Mouse (Mus musculus) heart, embryonic 13.5 days (tissue): ENCODE measurements at regions not wholly inside any gene's neighbourhood (a gene's known extent, or its start where the extent isn't known, plus 50 kb on each side); places are given as distances from the start of the nearest gene placed in this dataset.

ENCODE experiments used
- ATAC-seq: fragments of 200-750 bp; cut with Nextera tagmentation; 2 replicates; pipeline ENCODE4 v1.8.0; 2017; ENCODE audit warnings: moderate TSS enrichment; ENCODE audit not compliant: insufficient number of reproducible peaks, low FRiP score, low TSS enrichment; ENCODE audit errors: extremely low read depth
- H3K27ac ChIP-seq: fragments of 300-500 bp; sonication (generic); replicated peaks from 2 replicates; pipeline ENCODE4 v1.5.1; 2015; ENCODE audit warnings: moderate library complexity, mild to moderate bottlenecking, inconsistent platforms
- H3K27me3 ChIP-seq: fragments of 300-500 bp; sonication (generic); replicated peaks from 2 replicates; pipeline ENCODE4 v1.6.1; 2015; ENCODE audit warnings: mild to moderate bottlenecking, inconsistent platforms
- H3K36me3 ChIP-seq: fragments of 300-500 bp; sonication (generic); 2 replicates; pipeline ENCODE4 v1.6.1; 2015; ENCODE audit warnings: mild to moderate bottlenecking, inconsistent platforms
- H3K4me1 ChIP-seq: fragments of 300-500 bp; sonication (generic); 2 replicates; pipeline ENCODE4 v1.6.1; 2015; ENCODE audit warnings: inconsistent platforms
- H3K4me2 ChIP-seq: fragments of 300-500 bp; sonication (generic); 2 replicates; pipeline ENCODE4 v1.6.1; 2015; ENCODE audit warnings: inconsistent platforms, mild to moderate bottlenecking, moderate library complexity
- H3K4me3 ChIP-seq: fragments of 300-500 bp; sonication (generic); 2 replicates; pipeline ENCODE4 v1.5.1; 2015; ENCODE audit warnings: moderate library complexity, mild to moderate bottlenecking, inconsistent platforms
- H3K9ac ChIP-seq: fragments of 300-500 bp; sonication (generic); 2 replicates; pipeline ENCODE4 v1.6.1; 2015; ENCODE audit warnings: inconsistent platforms, mild to moderate bottlenecking, moderate library complexity
- H3K9me3 ChIP-seq: fragments of 300-500 bp; sonication (generic); 2 replicates; pipeline ENCODE4 v1.6.1; 2016; ENCODE audit warnings: inconsistent platforms
- WGBS: fragments of 180-500 bp; shearing (Covaris S2); methylation state at CpG from one replicate; pipeline ENCODE4 v1.1.7; 2015; ENCODE audit warnings: mixed read lengths; 5-methylcytosine and 5-hydroxymethylcytosine counted together

GRCm38 (mm10) chr6:93297975-93298374 is 354.7 kb upstream of the Adamts9 start:
- ATAC-seq = no peak
- Histone ChIP-seq H3K9me3 (no peaks in the 10 kb centered on the region), H3K4me3 (no peak overlapping the region), H3K9ac (no peak overlapping the region), H3K27ac (no peak overlapping the region), H3K36me3 (no peaks in the 10 kb centered on the region), H3K27me3 (no peaks in the 10 kb centered on the region), H3K4me2 (no peak overlapping the region), H3K4me1 (peaks cover 15% of the 10 kb centered on the region)
- WGBS = 36% methylated on average over 6 of the region's 6 CpGs

GRCm38 (mm10) chr6:93291711-93292110 is 348.4 kb upstream of the Adamts9 start:
- Histone ChIP-seq H3K36me3 (no peaks in the 10 kb centered on the region), H3K4me1 (no peaks in the 10 kb centered on the region), H3K9me3 (peaks cover 4% of the 10 kb centered on the region; the same call in 1 of the 2 replicates), H3K9ac (no peak overlapping the region), H3K4me3 (no peak overlapping the region), H3K27ac (no peak overlapping the region), H3K27me3 (no peaks in the 10 kb centered on the region), H3K4me2 (no peak overlapping the region)
- no peak for ATAC-seq
- 81% methylated on average over 1 of the region's 1 CpGs for WGBS

- Histone ChIP-seq H3K4me2 (no peak overlapping the region), H3K4me1 (no peaks in the 10 kb centered on the region), H3K4me3 (no peak overlapping the region), H3K9ac (no peak overlapping the region), H3K27ac (no peak overlapping the region), H3K9me3 (peaks cover 4% of the 10 kb centered on the region; the same call in 1 of the 2 replicates), H3K27me3 (no peaks in the 10 kb centered on the region), H3K36me3 (no peaks in the 10 kb centered on the region)
- WGBS = 64% methylated on average over 4 of the region's 4 CpGs
- no peak for ATAC-seq
Measured at GRCm38 (mm10) chr6:93288421-93288820, 345.1 kb upstream of the Adamts9 start.

GRCm38 (mm10) chr6:93285796-93286195 is 342.5 kb upstream of the Adamts9 start:
- WGBS = 87% methylated on average over 2 of the region's 2 CpGs
- Histone ChIP-seq H3K4me1 (no peaks in the 10 kb centered on the region), H3K4me3 (no peak overlapping the region), H3K27ac (no peak overlapping the region), H3K36me3 (no peaks in the 10 kb centered on the region), H3K4me2 (no peak overlapping the region), H3K9me3 (peaks cover under 1% of the 10 kb centered on the region; the same call in 1 of the 2 replicates), H3K9ac (no peak overlapping the region), H3K27me3 (no peaks in the 10 kb centered on the region)
- ATAC-seq = no peak

GRCm38 (mm10) chr6:93281530-93281929 is 338.2 kb upstream of the Adamts9 start:
- no peak for ATAC-seq
- Histone ChIP-seq H3K4me3 (no peak overlapping the region), H3K27ac (no peak overlapping the region), H3K4me2 (no peak overlapping the region), H3K4me1 (0 out of 2 replicates have a peak, but pooled peaks cover 4% of the 10 kb centered on the region), H3K36me3 (no peaks in the 10 kb centered on the region), H3K9me3 (no peaks in the 10 kb centered on the region), H3K27me3 (no peaks in the 10 kb centered on the region), H3K9ac (no peak overlapping the region)
- 81% methylated on average over 1 of the region's 1 CpGs for WGBS

- Histone ChIP-seq H3K36me3 (no peaks in the 10 kb centered on the region), H3K4me3 (no peak overlapping the region), H3K9me3 (no peaks in the 10 kb centered on the region), H3K4me1 (peaks cover 31% of the 10 kb centered on the region), H3K27ac (peak overlapping the region; percentile 71), H3K4me2 (no peak overlapping the region; the same call in 1 of the 2 replicates), H3K27me3 (no peaks in the 10 kb centered on the region), H3K9ac (no peak overlapping the region)
- 31% methylated on average over 12 of the region's 12 CpGs for WGBS
- ATAC-seq = no peak
Measured at GRCm38 (mm10) chr6:93273917-93274513, 330.7 kb upstream of the Adamts9 start.

GRCm38 (mm10) chr6:93272206-93272605 is 328.9 kb upstream of the Adamts9 start:
- Histone ChIP-seq H3K4me2 (0 out of 2 replicates have a peak overlapping the region, but pooled peaks have one; percentile 9), H3K9me3 (no peaks in the 10 kb centered on the region), H3K9ac (no peak overlapping the region), H3K36me3 (no peaks in the 10 kb centered on the region), H3K27ac (peak overlapping the region; percentile 71), H3K4me3 (no peak overlapping the region), H3K27me3 (no peaks in the 10 kb centered on the region), H3K4me1 (peaks cover 27% of the 10 kb centered on the region)
- 49% methylated on average over 4 of the region's 4 CpGs for WGBS
- ATAC-seq = no peak

- no peak overlapping the region for H3K27ac ChIP-seq
- no peaks in the 10 kb centered on the region for H3K4me1 ChIP-seq
- H3K9me3 ChIP-seq = no peaks in the 10 kb centered on the region
- no peak overlapping the region for H3K4me2 ChIP-seq
- no peak overlapping the region for H3K4me3 ChIP-seq
- WGBS = 77% methylated on average over 5 of the region's 5 CpGs
- no peak for ATAC-seq
- H3K9ac ChIP-seq = no peak overlapping the region
- no peaks in the 10 kb centered on the region for H3K27me3 ChIP-seq
- H3K36me3 ChIP-seq = no peaks in the 10 kb centered on the region
Measured at GRCm38 (mm10) chr6:93266826-93267225, 323.5 kb upstream of the Adamts9 start.

GRCm38 (mm10) chr6:93265164-93265563 is 321.9 kb upstream of the Adamts9 start:
- Histone ChIP-seq H3K4me1 (no peaks in the 10 kb centered on the region), H3K27ac (no peak overlapping the region), H3K9me3 (no peaks in the 10 kb centered on the region), H3K4me3 (no peak overlapping the region), H3K27me3 (no peaks in the 10 kb centered on the region), H3K36me3 (no peaks in the 10 kb centered on the region), H3K9ac (no peak overlapping the region), H3K4me2 (no peak overlapping the region)
- ATAC-seq = no peak
- WGBS = 74% methylated on average over 2 of the region's 2 CpGs

- Histone ChIP-seq H3K4me3 (no peak overlapping the region), H3K9ac (no peak overlapping the region), H3K27me3 (no peaks in the 10 kb centered on the region), H3K4me2 (no peak overlapping the region), H3K4me1 (peaks cover 28% of the 10 kb centered on the region), H3K27ac (no peak overlapping the region), H3K9me3 (no peaks in the 10 kb centered on the region), H3K36me3 (no peaks in the 10 kb centered on the region)
- WGBS = 82% methylated on average over 4 of the region's 4 CpGs
- ATAC-seq = no peak
Measured at GRCm38 (mm10) chr6:93260827-93261226, 317.5 kb upstream of the Adamts9 start.

GRCm38 (mm10) chr6:93257130-93257841 is 314.0 kb upstream of the Adamts9 start:
- WGBS = 30% methylated on average over 5 of the region's 5 CpGs
- peak overlapping the region; percentile 81 for H3K27ac ChIP-seq
- no peaks in the 10 kb centered on the region for H3K9me3 ChIP-seq
- no peak overlapping the region for H3K9ac ChIP-seq
- H3K4me3 ChIP-seq = no peak overlapping the region
- peaks cover 38% of the 10 kb centered on the region for H3K4me1 ChIP-seq
- H3K36me3 ChIP-seq = no peaks in the 10 kb centered on the region
- no peak for ATAC-seq
- no peaks in the 10 kb centered on the region for H3K27me3 ChIP-seq
- no peak overlapping the region for H3K4me2 ChIP-seq

GRCm38 (mm10) chr6:93253746-93254145 is 310.5 kb upstream of the Adamts9 start:
- Histone ChIP-seq H3K27ac (no peak overlapping the region), H3K9me3 (no peaks in the 10 kb centered on the region), H3K36me3 (no peaks in the 10 kb centered on the region), H3K4me3 (no peak overlapping the region), H3K27me3 (no peaks in the 10 kb centered on the region), H3K9ac (no peak overlapping the region), H3K4me2 (no peak overlapping the region), H3K4me1 (peaks cover 37% of the 10 kb centered on the region)
- WGBS = 65% methylated on average over 7 of the region's 7 CpGs
- no peak for ATAC-seq
